Mouse (Mus musculus): ENCODE data around the gene Acsbg1. TPM values are rescaled to one million over a fixed set of nuclear protein-coding genes. Genes with fewer than 3 reads are reported as not detected.
"Not testable (repeated sequence)": the region's sequence is repeated elsewhere in the genome, so short reads cannot be mapped to it uniquely, and the experiment has no call there.

The Acsbg1 gene
- total RNA-seq, 4 experiments from 2014 or later = 101 to 114 (median 106) TPM

- peak; percentile 13 to 16 for DNase-seq (ENCODE audit: low spot score in 2 of 2)
These were observed 47.4 kb downstream of the Acsbg1 start for GRCm38 (mm10) chr9:54614182-54614850.

- DNase-seq (ENCODE audit: low spot score in 2 of 2) = no peak
These were observed 48.9 kb downstream of the Acsbg1 start for GRCm38 (mm10) chr9:54612781-54613191.

- peak in 1 of 2 experiments; percentile 29 for DNase-seq (ENCODE audit: low spot score in 2 of 2)
These were observed 56.8 kb downstream of the Acsbg1 start for GRCm38 (mm10) chr9:54604886-54605285.

- no peak for DNase-seq (ENCODE audit: low spot score in 2 of 2)
These were observed 57.5 kb downstream of the Acsbg1 start for GRCm38 (mm10) chr9:54604131-54604654.

GRCm38 (mm10) chr9:54602916-54603315 is 58.8 kb downstream of the Acsbg1 start:
- no peak for DNase-seq (ENCODE audit: low spot score in 2 of 2)

GRCm38 (mm10) chr9:54602386-54602785 is 59.3 kb downstream of the Acsbg1 start:
- no peak for DNase-seq (ENCODE audit: low spot score in 2 of 2)

GRCm38 (mm10) chr9:54596752-54597465 is 64.8 kb downstream of the Acsbg1 start:
- no peak for DNase-seq (ENCODE audit: low spot score in 2 of 2)

- not testable (repeated sequence) for DNase-seq (ENCODE audit: low spot score in 2 of 2)
These were observed 68.0 kb downstream of the Acsbg1 start for GRCm38 (mm10) chr9:54593652-54594051.

GRCm38 (mm10) chr9:54587863-54588262 is 73.8 kb downstream of the Acsbg1 start:
- DNase-seq (ENCODE audit: low spot score in 2 of 2) = no peak

- DNase-seq (ENCODE audit: low spot score in 2 of 2) = peak; percentile 96 to 97
These were observed 75.2 kb downstream of the Acsbg1 start, which contains the start of gene Idh3a for GRCm38 (mm10) chr9:54586199-54587061. Idh3a (plus strand) TSS chr9:54586334.

GRCm38 (mm10) chr9:54585839-54586198 is 75.9 kb downstream of the Acsbg1 start:
- DNase-seq (ENCODE audit: low spot score in 2 of 2) = no peak

- DNase-seq (ENCODE audit: low spot score in 2 of 2) = not testable (repeated sequence)
These were observed 77.5 kb downstream of the Acsbg1 start for GRCm38 (mm10) chr9:54584127-54584526.

GRCm38 (mm10) chr9:54583712-54584111 is 78.0 kb downstream of the Acsbg1 start:
- DNase-seq (ENCODE audit: low spot score in 2 of 2) = no peak

GRCm38 (mm10) chr9:54571130-54571839 is 90.4 kb downstream of the Acsbg1 start:
- no peak for DNase-seq (ENCODE audit: low spot score in 2 of 2)

- no peak for DNase-seq (ENCODE audit: low spot score in 2 of 2)
These were observed 92.9 kb downstream of the Acsbg1 start for GRCm38 (mm10) chr9:54568732-54569131.

- DNase-seq (ENCODE audit: low spot score in 2 of 2) = no peak
These were observed 94.7 kb downstream of the Acsbg1 start for GRCm38 (mm10) chr9:54566958-54567357.

GRCm38 (mm10) chr9:54560831-54561601 is 100.7 kb downstream of the Acsbg1 start:
- no peak for DNase-seq (ENCODE audit: low spot score in 2 of 2)

GRCm38 (mm10) chr9:54559771-54560471 is 101.7 kb downstream of the Acsbg1 start, which contains the start of gene Cib2:
Cib2 (minus strand) TSS chr9:54560218.
- peak; percentile 66 to 71 for DNase-seq (ENCODE audit: low spot score in 2 of 2)

GRCm38 (mm10) chr9:54558731-54559130 is 102.9 kb downstream of the Acsbg1 start:
- DNase-seq (ENCODE audit: low spot score in 2 of 2) = no peak
